Mouse (Mus musculus): ENCODE measurements around the gene Cars.

DNA sequence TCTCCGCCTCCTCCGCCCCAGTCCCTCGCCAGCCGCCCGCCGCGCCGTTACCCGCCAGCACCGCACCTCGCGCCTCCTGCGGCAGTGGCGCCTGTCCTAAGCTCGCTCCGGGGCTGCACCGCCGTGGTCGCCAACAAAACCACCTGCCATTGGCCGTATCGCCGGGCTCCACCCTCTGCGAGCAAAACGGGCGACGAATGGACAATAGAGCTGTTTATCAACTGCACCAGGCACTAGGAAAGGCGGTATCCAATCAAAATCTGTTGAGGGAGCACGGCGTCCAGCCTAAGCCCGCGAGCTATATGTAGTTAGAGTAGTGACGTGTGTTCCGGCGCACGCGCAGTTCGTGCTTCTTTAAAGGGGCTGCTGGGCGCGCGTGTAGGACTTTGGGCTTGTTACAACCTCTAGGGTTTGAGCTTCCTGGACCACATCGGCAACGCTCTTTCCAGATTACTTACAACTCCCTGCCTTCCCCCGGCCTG is 50.9 kb downstream of the Cars start, which contains the start of gene Nap1l4:
- no peak for TF ChIP-seq CTCF (conservative IDR thresholded peaks at IDR 0.05; ENCODE audit: insufficient read depth, insufficient read length, low read depth, low read length)
- peak; percentile 63 for TF ChIP-seq POLR2A (IDR thresholded peaks at IDR 0.05; ENCODE audit: low read depth, low read length)

Data from kidney, adult 2 months (tissue).